Mouse (Mus musculus): Measurements from ENCODE around the gene Mavs.

GRCm38 (mm10) chr2:131186771-131187601, 46.9 kb upstream of the Mavs start, which contains the start of the genes Cdc25b and Spef1:
- TF ChIP-seq POLR2A (IDR thresholded peaks at IDR 0.05; ENCODE audit: low read depth, low read length) (peak; percentile 49; the same call in 1 of the 2 replicates), CTCF (IDR thresholded peaks at IDR 0.05; ENCODE audit: borderline replicate concordance, insufficient read depth, low read length) (no peak)
